Mouse (Mus musculus): ENCODE data around the gene Mindy2.

The Mindy2 gene

DNA sequence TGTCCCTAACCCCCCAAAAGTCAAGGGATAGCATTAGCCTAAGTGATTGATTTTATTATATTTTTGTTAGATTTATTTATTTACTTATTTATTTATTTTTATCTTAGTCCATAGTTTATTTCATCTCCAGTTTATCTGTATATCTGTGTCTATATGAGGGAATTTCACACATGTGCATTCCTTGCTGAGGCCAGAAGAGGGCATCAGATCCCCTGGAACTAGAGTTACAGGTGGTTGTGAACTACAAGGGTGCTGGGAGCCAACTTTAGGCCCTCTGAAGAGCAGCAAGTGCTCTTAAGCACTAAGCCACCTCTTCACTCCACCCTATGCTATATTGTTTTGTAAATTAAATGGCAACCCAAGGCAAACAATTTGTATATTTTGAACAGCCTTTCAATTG, 11.1 kb upstream of the Mindy2 start:
- DNase-seq (ENCODE audit: inconsistent age in 2 of 2, low spot score in 1 of 2) = no peak

- no peak for DNase-seq (ENCODE audit: inconsistent age in 2 of 2, low spot score in 1 of 2)
These were observed 9.8 kb upstream of the Mindy2 start for GRCm38 (mm10) chr9:70666811-70667210.

DNA sequence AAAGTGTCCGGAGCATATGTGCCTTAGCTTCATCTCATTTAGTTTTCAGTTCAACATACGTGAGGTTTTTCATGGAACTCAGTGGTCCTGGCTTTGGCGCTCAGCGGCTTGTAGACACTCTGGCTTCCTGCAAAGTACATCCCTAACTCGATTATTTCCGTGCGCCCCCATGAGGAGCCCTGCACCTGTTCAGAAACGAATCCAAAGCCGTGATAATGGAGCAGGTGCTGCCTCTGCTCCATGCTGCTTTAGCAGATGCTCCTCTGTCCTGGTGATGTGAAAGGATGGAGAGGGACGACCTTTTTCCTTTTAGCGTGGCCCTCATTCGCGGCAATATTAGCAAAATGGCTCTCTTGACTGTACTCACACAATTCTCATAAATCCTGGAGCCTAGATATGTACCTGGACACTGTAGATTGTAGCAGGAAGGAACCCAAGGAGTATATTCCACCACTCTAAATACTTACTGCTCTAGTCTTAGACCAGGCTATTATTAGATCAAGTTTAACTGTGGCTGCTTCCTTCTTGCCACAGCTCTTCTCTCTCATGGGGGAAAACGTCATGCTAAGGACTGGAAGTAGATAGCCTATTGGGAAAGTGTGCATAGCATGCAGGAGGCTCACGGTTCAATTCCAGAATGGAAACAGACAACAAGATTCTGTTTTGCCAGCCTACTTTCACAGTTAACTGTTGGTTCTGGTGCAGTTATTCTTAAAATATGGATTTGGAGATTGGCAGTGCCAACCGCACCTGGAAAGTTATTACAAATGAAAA, 8.6 kb upstream of the Mindy2 start:
- DNase-seq (ENCODE audit: inconsistent age in 2 of 2, low spot score in 1 of 2) = no peak

- no peak for DNase-seq (ENCODE audit: inconsistent age in 2 of 2, low spot score in 1 of 2)
These were observed 7.9 kb upstream of the Mindy2 start for GRCm38 (mm10) chr9:70664847-70665246.

DNA sequence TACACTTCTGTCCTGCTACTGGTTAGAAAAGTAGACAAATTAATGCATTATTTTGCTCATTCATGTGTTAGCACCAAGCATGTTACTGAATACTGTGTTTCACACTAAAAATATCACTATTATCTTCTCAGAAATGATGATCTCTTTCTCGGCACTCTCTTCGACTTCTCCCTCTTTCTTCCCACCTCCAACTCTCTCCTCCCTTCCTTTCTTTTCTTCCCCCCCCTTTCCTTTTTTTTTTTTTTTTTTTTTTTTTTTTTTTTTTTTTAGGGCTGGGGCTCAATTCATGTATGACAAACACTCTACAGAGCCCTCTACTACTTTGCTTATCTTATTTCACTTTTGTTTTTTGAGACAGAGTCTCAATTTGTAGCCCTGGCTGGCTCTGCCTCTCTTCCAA, 1.3 kb upstream of the Mindy2 start:
- DNase-seq (ENCODE audit: inconsistent age in 2 of 2, low spot score in 1 of 2) = no peak

GRCm38 (mm10) chr9:70656130-70657007, 605 bp downstream of the Mindy2 start, which contains the start of gene Gm10642:
Gene Gm10642, plus strand, starts transcription at chr9:70656251.
- peak; percentile 60 to 84 for DNase-seq (ENCODE audit: inconsistent age in 2 of 2, low spot score in 1 of 2)

DNA sequence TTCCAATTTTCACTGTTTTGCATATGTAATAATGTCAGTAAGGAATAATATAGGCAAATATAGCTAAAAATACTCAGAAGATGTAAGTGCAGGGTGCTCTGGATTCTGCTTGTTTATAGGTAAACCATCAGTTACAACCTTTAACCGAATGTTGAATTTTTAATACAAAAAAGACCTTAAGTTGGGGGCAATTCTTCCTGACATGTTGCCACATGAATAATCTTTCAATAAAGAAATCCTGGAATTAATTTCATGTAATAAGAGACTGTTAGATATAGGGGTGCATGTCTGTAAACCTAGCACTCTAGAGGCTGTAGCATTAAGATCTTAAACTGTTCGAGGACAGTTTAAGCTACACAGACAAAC, 1.2 kb downstream of the Mindy2 start:
- DNase-seq (ENCODE audit: inconsistent age in 2 of 2, low spot score in 1 of 2) = no peak

GRCm38 (mm10) chr9:70654496-70654895, 2.5 kb downstream of the Mindy2 start:
- no peak for DNase-seq (ENCODE audit: inconsistent age in 2 of 2, low spot score in 1 of 2)

- no peak for DNase-seq (ENCODE audit: inconsistent age in 2 of 2, low spot score in 1 of 2)
These were observed 3.1 kb downstream of the Mindy2 start for GRCm38 (mm10) chr9:70653875-70654274.

DNA sequence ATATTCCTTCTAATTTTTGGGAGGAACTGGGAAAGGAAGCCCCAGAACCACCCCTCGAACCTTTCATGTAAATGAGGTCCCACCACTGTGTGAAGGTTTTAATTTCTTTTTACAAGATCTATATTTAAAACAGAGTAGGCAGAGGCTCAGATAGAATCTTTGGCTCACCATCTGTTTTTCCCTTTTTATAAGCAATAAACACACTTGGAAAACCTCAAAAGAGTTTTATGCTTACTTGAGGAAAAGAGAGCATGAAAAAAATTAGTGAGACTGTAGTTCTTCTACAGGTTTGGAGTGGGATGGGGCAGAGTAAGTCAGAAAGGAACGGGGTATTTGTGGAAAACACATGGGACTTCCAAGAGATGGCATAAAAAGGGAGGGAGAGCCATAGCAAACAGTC, 4.8 kb downstream of the Mindy2 start:
- DNase-seq (ENCODE audit: inconsistent age in 2 of 2, low spot score in 1 of 2) = no peak

GRCm38 (mm10) chr9:70650994-70651393, 6.0 kb downstream of the Mindy2 start:
- no peak for DNase-seq (ENCODE audit: inconsistent age in 2 of 2, low spot score in 1 of 2)

DNA sequence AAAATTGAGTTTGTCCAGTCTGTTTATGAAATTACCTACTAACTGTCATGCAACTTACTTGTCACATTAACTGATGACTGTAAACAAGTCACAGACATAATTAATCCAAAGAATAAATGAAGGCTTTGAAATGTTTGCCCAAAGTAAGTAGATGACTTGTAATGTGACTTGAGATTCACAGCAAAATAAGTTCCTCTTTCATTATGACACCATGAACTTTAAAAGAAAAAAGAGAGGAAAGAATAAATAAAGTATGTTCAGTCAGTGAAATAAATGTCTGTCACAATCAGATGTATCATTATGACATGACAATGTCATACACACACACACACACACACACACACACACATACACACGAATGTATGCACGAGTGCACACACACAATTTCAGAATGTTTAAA, 6.7 kb downstream of the Mindy2 start:
- no peak for DNase-seq (ENCODE audit: inconsistent age in 2 of 2, low spot score in 1 of 2)

- no peak for DNase-seq (ENCODE audit: inconsistent age in 2 of 2, low spot score in 1 of 2)
These were observed 20.2 kb downstream of the Mindy2 start for GRCm38 (mm10) chr9:70636748-70637147.

- no peak for DNase-seq (ENCODE audit: inconsistent age in 2 of 2, low spot score in 1 of 2)
These were observed 25.3 kb downstream of the Mindy2 start for GRCm38 (mm10) chr9:70631665-70632064.

- no peak for DNase-seq (ENCODE audit: inconsistent age in 2 of 2, low spot score in 1 of 2)
These were observed 27.3 kb downstream of the Mindy2 start for GRCm38 (mm10) chr9:70629711-70630110.

GRCm38 (mm10) chr9:70611026-70611673, 45.8 kb downstream of the Mindy2 start:
- no peak for DNase-seq (ENCODE audit: inconsistent age in 2 of 2, low spot score in 1 of 2)

- DNase-seq (ENCODE audit: inconsistent age in 2 of 2, low spot score in 1 of 2) = peak in 1 of 2 experiments; percentile 67
These were observed 54.7 kb downstream of the Mindy2 start for GRCm38 (mm10) chr9:70602186-70602845.

GRCm38 (mm10) chr9:70598271-70598670, 58.7 kb downstream of the Mindy2 start:
- DNase-seq (ENCODE audit: inconsistent age in 2 of 2, low spot score in 1 of 2) = no peak

GRCm38 (mm10) chr9:70591486-70591885, 65.5 kb downstream of the Mindy2 start:
- no peak for DNase-seq (ENCODE audit: inconsistent age in 2 of 2, low spot score in 1 of 2)

- DNase-seq (ENCODE audit: inconsistent age in 2 of 2, low spot score in 1 of 2) = no peak
These were observed 66.2 kb downstream of the Mindy2 start for GRCm38 (mm10) chr9:70590775-70591174.

DNA sequence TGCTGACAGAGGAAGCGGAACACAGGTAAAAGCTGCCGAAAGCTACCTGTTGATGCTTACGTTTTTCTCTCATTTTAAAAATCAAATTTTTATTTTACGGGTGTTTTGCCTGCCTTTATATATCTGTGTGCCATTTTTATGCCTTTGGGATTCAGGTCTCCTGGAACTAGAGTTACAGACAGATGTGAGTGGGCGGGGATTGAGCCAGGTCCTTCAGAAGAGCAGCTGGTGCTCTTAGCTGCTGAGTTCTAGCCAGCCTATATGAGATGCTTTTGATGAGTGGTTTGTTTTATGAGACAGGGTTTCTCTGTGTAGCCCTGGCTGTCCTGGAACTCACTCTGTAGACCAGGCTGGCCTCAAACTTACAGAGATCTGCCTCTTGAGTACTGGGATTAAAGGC, 69.8 kb downstream of the Mindy2 start:
- DNase-seq (ENCODE audit: inconsistent age in 2 of 2, low spot score in 1 of 2) = no peak

Data from adrenal gland, adult (tissue).